Mouse (Mus musculus): ENCODE data around the gene Cdhr4. TPM values are rescaled to one million over a fixed set of nuclear protein-coding genes. Genes with fewer than 3 reads are reported as not detected.

Cdhr4 gene
- polyA plus RNA-seq (2012; rRNA removed) = 2.2 and 4.1 TPM in 2 replicates

DNA sequence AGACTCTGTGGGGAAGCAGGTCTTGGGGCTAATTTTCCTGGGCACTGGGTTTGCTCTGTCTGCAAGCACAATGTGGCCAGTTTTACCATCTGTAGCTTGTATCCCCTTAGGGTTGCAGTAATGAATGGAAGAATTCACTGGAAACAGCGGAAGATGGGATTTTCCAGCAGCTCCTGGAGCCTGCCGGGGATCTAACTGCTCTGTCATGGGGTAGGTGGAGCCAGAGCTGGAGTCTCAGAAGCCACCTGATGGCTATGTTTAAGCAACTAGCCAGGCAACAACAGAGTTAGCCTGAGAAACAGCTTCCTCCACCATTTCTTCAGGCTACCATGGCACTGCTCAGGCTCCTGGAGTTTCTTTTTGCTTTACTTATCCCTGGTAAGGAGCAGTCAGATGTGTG, at the start of gene Cdhr4:
Gene Cdhr4 (plus strand): TSS at position 301 of the 400 bp plus-strand sequence.
- H3K4me1 ChIP-seq (ENCODE audit: control insufficient read depth, insufficient read depth, low read length) = no peaks in the 10 kb centered on the region
- TF ChIP-seq POLR2A (IDR thresholded peaks at IDR 0.05; ENCODE audit: borderline replicate concordance, insufficient read depth, low read length) (no peak), CTCF (IDR thresholded peaks at IDR 0.05; ENCODE audit: borderline replicate concordance, insufficient read depth, low read depth, low read length) (no peak)
- no peak within 1 kb of the TSS for H3K4me3 ChIP-seq (replicated peaks; ENCODE audit: insufficient read depth, low read depth, low read length)
- no peaks in the 10 kb centered on the region for H3K27me3 ChIP-seq (ENCODE audit: control insufficient read depth, insufficient read depth, low read length)
- H3K27ac ChIP-seq (ENCODE audit: insufficient read depth, low read length) = no peak within 1 kb of the TSS
- 26% methylated on average over 2 of the region's 2 CpGs for WGBS
- DNase-seq = no peak

DNA sequence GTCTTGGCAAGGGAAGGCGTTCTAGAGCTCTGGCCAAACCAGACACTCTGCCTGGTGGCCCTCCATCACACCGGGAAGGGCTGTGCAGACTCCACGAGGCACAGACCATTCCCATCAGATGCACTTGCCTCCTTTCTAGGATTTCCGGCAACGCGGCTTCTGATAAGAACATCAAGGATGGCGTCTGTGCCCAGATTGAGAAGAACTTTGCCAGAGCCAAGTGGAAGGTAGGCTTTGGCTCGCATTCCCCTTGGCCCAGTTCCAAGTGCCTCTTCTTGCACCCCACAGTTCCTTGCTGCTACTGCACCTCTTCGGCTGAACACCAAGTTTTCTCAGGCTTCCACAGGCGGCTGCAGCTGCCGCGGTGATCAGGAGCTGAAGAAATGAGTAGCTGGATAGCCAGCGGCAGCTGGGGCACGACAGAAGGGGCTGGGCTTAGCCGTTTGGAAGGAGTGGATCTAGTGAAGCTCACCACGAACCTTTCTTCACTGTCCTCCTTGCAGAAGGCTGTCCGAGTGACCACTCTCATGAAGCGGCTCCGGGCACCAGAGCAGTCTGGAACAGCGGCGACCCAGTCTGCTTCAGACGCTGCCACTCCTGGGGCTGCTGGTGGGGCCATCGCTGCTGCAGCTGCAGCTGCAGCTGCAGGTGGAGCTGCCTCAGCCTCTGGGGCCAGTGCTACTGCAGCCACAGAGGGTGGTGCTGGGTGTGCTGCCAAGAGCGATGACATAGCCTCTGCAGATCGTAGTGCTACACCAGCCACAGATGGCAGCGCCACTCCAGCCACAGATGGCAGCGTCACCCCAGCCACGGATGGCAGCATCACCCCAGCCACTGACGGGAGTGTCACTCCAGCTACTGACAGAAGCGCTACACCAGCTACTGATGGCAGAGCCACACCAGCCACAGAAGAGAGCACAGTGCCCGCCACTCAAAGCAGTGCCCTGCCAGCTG, 44.8 kb upstream of the Cdhr4 start:
- Histone ChIP-seq H3K27ac (ENCODE audit: insufficient read depth, low read length) (no peak overlapping the region), H3K4me3 (replicated peaks; ENCODE audit: insufficient read depth, low read depth, low read length) (peak overlapping the region; percentile 38), H3K4me1 (ENCODE audit: control insufficient read depth, insufficient read depth, low read length) (peaks cover 4% of the 10 kb centered on the region; the same call in 1 of the 2 replicates), H3K27me3 (ENCODE audit: control insufficient read depth, insufficient read depth, low read length) (no peaks in the 10 kb centered on the region)
- DNase-seq = peak; percentile 59 to 60
- WGBS = 23% methylated on average over 31 of the region's 31 CpGs
- no peak for TF ChIP-seq CTCF (IDR thresholded peaks at IDR 0.05; ENCODE audit: borderline replicate concordance, insufficient read depth, low read depth, low read length)
- no peak for TF ChIP-seq POLR2A (IDR thresholded peaks at IDR 0.05; ENCODE audit: borderline replicate concordance, insufficient read depth, low read length)

GRCm38 (mm10) chr9:107949184-107949921, 42.9 kb upstream of the Cdhr4 start:
- 83% methylated on average over 13 of the region's 13 CpGs for WGBS
- TF ChIP-seq POLR2A (IDR thresholded peaks at IDR 0.05; ENCODE audit: borderline replicate concordance, insufficient read depth, low read length) = no peak
- no peak for TF ChIP-seq CTCF (IDR thresholded peaks at IDR 0.05; ENCODE audit: borderline replicate concordance, insufficient read depth, low read depth, low read length)

DNA sequence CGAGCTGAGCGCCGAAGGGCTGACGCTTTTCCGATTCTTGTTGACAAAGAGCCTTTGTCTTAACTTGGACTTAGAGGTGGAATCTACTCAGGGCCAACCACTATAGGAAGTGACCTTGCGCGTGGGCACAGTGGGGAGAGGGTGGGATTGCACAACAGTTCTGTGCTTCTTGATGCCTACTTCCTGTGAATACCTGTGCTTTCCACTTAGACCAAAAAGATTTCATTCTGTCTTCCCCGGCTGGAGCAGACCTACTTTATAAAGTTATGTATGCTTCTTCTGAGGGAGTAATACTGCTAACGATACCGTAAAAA, 42.4 kb upstream of the Cdhr4 start, which contains the start of gene Traip:
Gene Traip (plus strand): TSS at position 215 of the 314 bp plus-strand sequence.
- Histone ChIP-seq H3K27ac (ENCODE audit: insufficient read depth, low read length) (peak within 1 kb of the TSS; percentile 37), H3K4me3 (replicated peaks; ENCODE audit: insufficient read depth, low read depth, low read length) (peak within 1 kb of the TSS; percentile 75), H3K27me3 (ENCODE audit: control insufficient read depth, insufficient read depth, low read length) (no peaks in the 10 kb centered on the region), H3K4me1 (ENCODE audit: control insufficient read depth, insufficient read depth, low read length) (peaks cover 4% of the 10 kb centered on the region; the same call in 1 of the 2 replicates)
- 92% methylated on average over 10 of the region's 10 CpGs for WGBS
- no peak for TF ChIP-seq POLR2A (IDR thresholded peaks at IDR 0.05; ENCODE audit: borderline replicate concordance, insufficient read depth, low read length)
- no peak for TF ChIP-seq CTCF (IDR thresholded peaks at IDR 0.05; ENCODE audit: borderline replicate concordance, insufficient read depth, low read depth, low read length)
- no peak for DNase-seq

More at GRCm38 (mm10) chr9:107949184-107949921, 42.9 kb upstream of the Cdhr4 start:
- no peak for DNase-seq
- Histone ChIP-seq H3K4me1 (ENCODE audit: control insufficient read depth, insufficient read depth, low read length) (peaks cover 4% of the 10 kb centered on the region; the same call in 1 of the 2 replicates), H3K27ac (ENCODE audit: insufficient read depth, low read length) (no peak overlapping the region), H3K4me3 (replicated peaks; ENCODE audit: insufficient read depth, low read depth, low read length) (no peak overlapping the region), H3K27me3 (ENCODE audit: control insufficient read depth, insufficient read depth, low read length) (no peaks in the 10 kb centered on the region)

DNA sequence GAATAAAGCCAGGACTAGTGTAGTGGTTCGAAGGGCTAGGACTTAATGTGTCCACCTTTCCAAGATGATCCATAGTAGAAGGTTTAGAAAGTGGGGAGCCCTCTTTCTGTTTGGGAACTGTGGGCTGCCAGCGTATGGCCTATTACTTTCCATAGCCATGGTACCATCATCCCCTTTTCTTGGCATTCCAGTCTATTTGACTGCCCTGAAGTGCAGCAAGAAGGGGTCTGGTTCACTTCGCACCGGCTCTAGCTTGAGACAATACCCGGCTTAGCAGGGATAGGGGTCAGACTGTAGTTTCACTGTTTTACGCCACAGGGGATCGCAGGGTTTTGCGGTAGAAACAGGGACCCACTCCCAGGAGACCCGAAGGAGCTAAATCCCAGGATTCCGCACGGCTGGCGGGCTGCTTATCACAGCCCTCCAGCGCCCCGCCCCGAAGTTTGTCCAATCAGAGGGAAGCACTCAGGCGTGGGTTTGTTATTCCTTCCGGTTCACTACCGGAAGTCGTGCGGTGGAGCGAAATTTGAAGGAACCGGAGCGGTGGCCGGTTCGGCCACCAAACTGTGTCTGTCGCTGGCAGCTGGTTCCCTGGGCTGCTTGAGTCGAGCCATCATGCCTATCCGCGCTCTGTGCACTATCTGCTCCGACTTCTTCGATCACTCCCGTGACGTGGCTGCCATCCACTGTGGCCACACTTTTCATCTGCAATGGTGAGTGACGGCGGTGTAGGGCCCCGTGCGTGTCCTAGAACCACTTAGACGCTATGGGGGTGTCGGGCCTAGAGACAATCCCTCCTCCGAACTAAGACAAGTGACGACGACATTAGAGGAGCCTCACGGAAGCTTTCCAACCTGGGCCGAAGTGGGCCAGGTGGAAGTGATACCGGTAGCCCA, 41.6 kb upstream of the Cdhr4 start:
- WGBS = 12% methylated on average over 45 of the region's 45 CpGs
- Histone ChIP-seq H3K27me3 (ENCODE audit: control insufficient read depth, insufficient read depth, low read length) (no peaks in the 10 kb centered on the region), H3K4me3 (replicated peaks; ENCODE audit: insufficient read depth, low read depth, low read length) (peak overlapping the region; percentile 75), H3K4me1 (ENCODE audit: control insufficient read depth, insufficient read depth, low read length) (peaks cover 4% of the 10 kb centered on the region; the same call in 1 of the 2 replicates), H3K27ac (ENCODE audit: insufficient read depth, low read length) (peak overlapping the region; percentile 37)
- peak; percentile 84; the same call in 1 of the 2 replicates for TF ChIP-seq POLR2A (IDR thresholded peaks at IDR 0.05; ENCODE audit: borderline replicate concordance, insufficient read depth, low read length)
- TF ChIP-seq CTCF (IDR thresholded peaks at IDR 0.05; ENCODE audit: borderline replicate concordance, insufficient read depth, low read depth, low read length) = no peak
- peak; percentile 90 to 91 for DNase-seq

DNA sequence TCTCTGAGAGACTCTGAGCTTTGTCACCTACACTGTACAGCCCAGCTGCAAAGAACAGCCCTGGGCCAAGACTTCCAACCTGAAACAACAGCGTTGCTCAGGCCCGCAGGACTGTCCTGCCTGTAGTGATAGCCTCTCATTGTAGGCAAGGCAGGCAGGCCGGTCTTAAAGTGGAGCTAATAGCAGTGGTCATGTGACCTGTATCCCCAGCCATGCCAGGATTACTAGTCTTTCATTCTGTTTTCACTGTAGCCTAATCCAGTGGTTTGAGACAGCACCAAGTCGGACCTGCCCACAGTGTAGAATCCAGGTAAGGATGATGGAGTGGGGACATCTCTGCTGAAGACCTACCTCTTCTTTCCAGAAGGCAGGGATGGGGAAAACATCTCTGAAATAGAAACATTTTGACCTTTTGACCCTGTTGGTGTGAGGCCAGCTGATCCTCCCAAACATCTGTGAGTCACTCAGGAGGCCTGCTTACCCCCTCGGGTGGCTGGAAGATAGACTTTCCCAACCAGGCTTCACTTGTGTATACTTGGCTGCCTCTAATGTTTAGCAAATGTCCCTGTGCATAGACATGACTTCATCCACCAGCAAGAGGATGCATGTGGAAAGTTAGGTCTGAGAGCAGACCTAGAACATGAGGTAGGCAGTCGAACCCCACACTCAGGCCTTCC, 36.5 kb upstream of the Cdhr4 start:
- Histone ChIP-seq H3K27me3 (ENCODE audit: control insufficient read depth, insufficient read depth, low read length) (no peaks in the 10 kb centered on the region), H3K4me3 (replicated peaks; ENCODE audit: insufficient read depth, low read depth, low read length) (no peak overlapping the region), H3K27ac (ENCODE audit: insufficient read depth, low read length) (no peak overlapping the region), H3K4me1 (ENCODE audit: control insufficient read depth, insufficient read depth, low read length) (no peaks in the 10 kb centered on the region)
- no peak for TF ChIP-seq CTCF (IDR thresholded peaks at IDR 0.05; ENCODE audit: borderline replicate concordance, insufficient read depth, low read depth, low read length)
- no peak for TF ChIP-seq POLR2A (IDR thresholded peaks at IDR 0.05; ENCODE audit: borderline replicate concordance, insufficient read depth, low read length)
- WGBS = 87% methylated on average over 6 of the region's 6 CpGs
- no peak for DNase-seq

Data from cerebellum, adult 2 months (tissue).